Mouse (Mus musculus): ENCODE data around the gene Ppm1e. TPM values are rescaled to one million over a fixed set of nuclear protein-coding genes. Genes with fewer than 3 reads are reported as not detected.

The Ppm1e gene
- total RNA-seq, 1 experiment: 0.54 TPM

DNA sequence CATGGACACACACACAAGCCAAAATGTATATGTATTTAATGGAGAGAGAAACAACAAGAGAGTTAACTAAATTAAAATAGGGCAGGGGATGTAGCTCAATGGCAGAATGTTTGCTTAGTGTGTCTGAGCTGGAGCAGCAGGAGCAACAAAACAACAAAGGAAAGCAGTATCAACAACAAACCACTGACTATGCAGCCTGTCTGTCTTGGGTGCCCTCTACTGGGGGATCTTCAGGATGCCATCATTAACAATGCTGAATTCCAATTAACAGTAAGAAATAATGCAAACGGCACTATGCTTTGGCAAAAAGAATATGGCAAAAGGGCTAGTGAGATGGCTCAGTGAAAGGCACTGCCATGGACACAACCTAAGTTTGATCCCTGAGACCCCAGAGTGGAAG, 35.0 kb upstream of the Ppm1e start:
- in situ Hi-C loops (cut with MboI; ENCODE audit: low sequenced_read_pairs in 2 of 2, unreplicated experiment in 2 of 2): no loop called here
- Histone ChIP-seq H3K4me3 (ENCODE audit: insufficient read depth in 1 of 2, low read depth in 1 of 2, low read length in 2 of 2, poor library complexity in 1 of 2, severe bottlenecking in 1 of 2) (no peak overlapping the region), H3K9ac (ENCODE audit: insufficient read depth, low read depth, low read length, poor library complexity, severe bottlenecking) (no peak overlapping the region), H3K27ac (ENCODE audit: insufficient read depth, low read depth, low read length, poor library complexity, severe bottlenecking) (no peak overlapping the region), H3K36me3 (ENCODE audit: control insufficient read depth, insufficient read depth, low read length, poor library complexity, severe bottlenecking) (peaks cover 2% of the 10 kb centered on the region; the same call in 1 of the 2 replicates), H3K4me1 (ENCODE audit: control insufficient read depth in 2 of 2, insufficient read depth in 2 of 2, low read length in 2 of 2, poor library complexity in 1 of 2) (no peaks in the 10 kb centered on the region), H3K9me3 (ENCODE audit: control insufficient read depth, insufficient read depth, low read depth, low read length) (no peaks in the 10 kb centered on the region)
- no peak for DNase-seq (ENCODE audit: low read depth, low spot score)
- TF ChIP-seq ZNF384 (IDR thresholded peaks at IDR 0.05; ENCODE audit: low read depth, low read length) (no peak), ZC3H11A (IDR thresholded peaks at IDR 0.05; ENCODE audit: borderline replicate concordance, low read depth, low read length) (no peak), CHD2 (IDR thresholded peaks at IDR 0.05; ENCODE audit: low read depth, low read length) (no peak), HCFC1 (IDR thresholded peaks at IDR 0.05; ENCODE audit: borderline replicate concordance, insufficient read depth, low read length) (no peak), MAFK (IDR thresholded peaks at IDR 0.05; ENCODE audit: insufficient read depth, low read depth, low read length) (no peak)

- in situ Hi-C loops (cut with MboI; ENCODE audit: low sequenced_read_pairs in 2 of 2, unreplicated experiment in 2 of 2): no loop called here
- TF ChIP-seq MAFK (IDR thresholded peaks at IDR 0.05; ENCODE audit: insufficient read depth, low read depth, low read length): no peak
- TF ChIP-seq ZC3H11A (IDR thresholded peaks at IDR 0.05; ENCODE audit: borderline replicate concordance, low read depth, low read length): no peak
- TF ChIP-seq CHD2 (IDR thresholded peaks at IDR 0.05; ENCODE audit: low read depth, low read length): no peak
- no peak for TF ChIP-seq HCFC1 (IDR thresholded peaks at IDR 0.05; ENCODE audit: borderline replicate concordance, insufficient read depth, low read length)
- DNase-seq (ENCODE audit: low read depth, low spot score): no peak
- no peak overlapping the region for H3K4me3 ChIP-seq (ENCODE audit: insufficient read depth in 1 of 2, low read depth in 1 of 2, low read length in 2 of 2, poor library complexity in 1 of 2, severe bottlenecking in 1 of 2)
- no peak overlapping the region for H3K27ac ChIP-seq (ENCODE audit: insufficient read depth, low read depth, low read length, poor library complexity, severe bottlenecking)
- no peak overlapping the region for H3K9ac ChIP-seq (ENCODE audit: insufficient read depth, low read depth, low read length, poor library complexity, severe bottlenecking)
- H3K9me3 ChIP-seq (ENCODE audit: control insufficient read depth, insufficient read depth, low read depth, low read length): no peaks in the 10 kb centered on the region
- no peaks in the 10 kb centered on the region for H3K4me1 ChIP-seq (ENCODE audit: control insufficient read depth in 2 of 2, insufficient read depth in 2 of 2, low read length in 2 of 2, poor library complexity in 1 of 2)
- no peaks in the 10 kb centered on the region for H3K36me3 ChIP-seq (ENCODE audit: control insufficient read depth, insufficient read depth, low read length, poor library complexity, severe bottlenecking)
Observed at GRCm38 (mm10) chr11:87385676-87386075, 26.9 kb upstream of the Ppm1e start.

DNA sequence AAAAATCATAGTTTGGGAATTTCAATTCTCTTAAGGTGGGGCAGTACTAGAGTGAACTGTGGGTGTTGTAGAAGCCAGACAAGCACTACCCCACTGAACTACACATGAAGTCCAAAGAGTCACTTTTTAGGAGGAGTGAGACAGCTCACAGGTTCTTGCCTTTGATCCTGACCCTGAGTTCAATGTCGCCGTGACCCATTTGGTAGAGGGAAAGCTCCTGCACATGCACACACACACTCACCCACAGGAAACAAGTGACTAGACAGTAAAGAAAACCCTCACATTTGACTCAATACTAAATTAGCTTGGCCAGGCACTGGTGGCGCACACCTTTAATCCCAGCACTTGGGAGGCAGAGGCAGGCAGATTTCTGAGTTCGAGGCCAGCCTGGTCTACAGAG, 25.7 kb upstream of the Ppm1e start:
- TF ChIP-seq CHD2 (IDR thresholded peaks at IDR 0.05; ENCODE audit: low read depth, low read length) (no peak), HCFC1 (IDR thresholded peaks at IDR 0.05; ENCODE audit: borderline replicate concordance, insufficient read depth, low read length) (no peak), ZNF384 (IDR thresholded peaks at IDR 0.05; ENCODE audit: low read depth, low read length) (no peak), ZC3H11A (IDR thresholded peaks at IDR 0.05; ENCODE audit: borderline replicate concordance, low read depth, low read length) (no peak), MAFK (IDR thresholded peaks at IDR 0.05; ENCODE audit: insufficient read depth, low read depth, low read length) (no peak)
- H3K9ac ChIP-seq (ENCODE audit: insufficient read depth, low read depth, low read length, poor library complexity, severe bottlenecking): no peak overlapping the region
- no peak overlapping the region for H3K4me3 ChIP-seq (ENCODE audit: insufficient read depth in 1 of 2, low read depth in 1 of 2, low read length in 2 of 2, poor library complexity in 1 of 2, severe bottlenecking in 1 of 2)
- no peaks in the 10 kb centered on the region for H3K36me3 ChIP-seq (ENCODE audit: control insufficient read depth, insufficient read depth, low read length, poor library complexity, severe bottlenecking)
- no peaks in the 10 kb centered on the region for H3K9me3 ChIP-seq (ENCODE audit: control insufficient read depth, insufficient read depth, low read depth, low read length)
- in situ Hi-C loops (cut with MboI; ENCODE audit: low sequenced_read_pairs in 2 of 2, unreplicated experiment in 2 of 2): no loop called here
- DNase-seq (ENCODE audit: low read depth, low spot score): no peak
- no peak overlapping the region for H3K27ac ChIP-seq (ENCODE audit: insufficient read depth, low read depth, low read length, poor library complexity, severe bottlenecking)
- H3K4me1 ChIP-seq (ENCODE audit: control insufficient read depth in 2 of 2, insufficient read depth in 2 of 2, low read length in 2 of 2, poor library complexity in 1 of 2): no peaks in the 10 kb centered on the region

- H3K4me3 ChIP-seq (ENCODE audit: insufficient read depth in 1 of 2, low read depth in 1 of 2, low read length in 2 of 2, poor library complexity in 1 of 2, severe bottlenecking in 1 of 2): no peak overlapping the region
- TF ChIP-seq ZC3H11A (IDR thresholded peaks at IDR 0.05; ENCODE audit: borderline replicate concordance, low read depth, low read length) (no peak), CHD2 (IDR thresholded peaks at IDR 0.05; ENCODE audit: low read depth, low read length) (no peak), MAFK (IDR thresholded peaks at IDR 0.05; ENCODE audit: insufficient read depth, low read depth, low read length) (no peak), HCFC1 (IDR thresholded peaks at IDR 0.05; ENCODE audit: borderline replicate concordance, insufficient read depth, low read length) (no peak)
- in situ Hi-C loops (cut with MboI; ENCODE audit: low sequenced_read_pairs in 2 of 2, unreplicated experiment in 2 of 2): no loop called here
- H3K27ac ChIP-seq (ENCODE audit: insufficient read depth, low read depth, low read length, poor library complexity, severe bottlenecking): no peak overlapping the region
- no peaks in the 10 kb centered on the region for H3K36me3 ChIP-seq (ENCODE audit: control insufficient read depth, insufficient read depth, low read length, poor library complexity, severe bottlenecking)
- no peak overlapping the region for H3K9ac ChIP-seq (ENCODE audit: insufficient read depth, low read depth, low read length, poor library complexity, severe bottlenecking)
- DNase-seq (ENCODE audit: low read depth, low spot score): no peak
- no peaks in the 10 kb centered on the region for H3K4me1 ChIP-seq (ENCODE audit: control insufficient read depth in 2 of 2, insufficient read depth in 2 of 2, low read length in 2 of 2, poor library complexity in 1 of 2)
- no peaks in the 10 kb centered on the region for H3K9me3 ChIP-seq (ENCODE audit: control insufficient read depth, insufficient read depth, low read depth, low read length)
Observed at GRCm38 (mm10) chr11:87367865-87368580, 9.2 kb upstream of the Ppm1e start.

All from ES-E14 (cell line).